Comparison of ENCODE assay signal across 13 mouse cellular contexts in the genomic region with DNA sequence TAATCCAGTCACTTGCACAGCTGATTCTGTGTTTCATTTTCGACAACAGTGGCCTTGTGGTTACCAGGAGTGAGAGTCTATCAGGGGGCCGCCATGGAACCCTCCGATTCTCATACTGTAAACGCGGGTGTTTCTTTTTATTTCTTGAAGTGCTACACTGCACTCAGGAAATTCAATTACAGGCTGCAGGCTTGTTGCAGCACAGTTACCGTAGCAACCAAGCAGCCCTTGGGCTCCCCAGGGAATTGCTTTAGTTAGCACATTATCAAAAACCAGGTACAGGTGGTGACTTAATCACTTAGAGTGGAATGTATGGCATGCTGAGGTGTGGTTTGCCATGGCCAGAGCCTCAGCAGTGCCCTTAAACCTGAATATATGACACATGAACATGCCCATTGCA. TPM values are rescaled to one million over a fixed set of nuclear protein-coding genes. Genes with fewer than 3 reads are reported as not detected.
DNase-seq lines count a peak whose midpoint lies in the region; ATAC-seq and TF ChIP-seq lines count a peak whose summit lies in the region.
"Had no signal": no experiment of that assay in that cellular context is flagged by ENCODE, and none has a peak within 500 bp of the region (broad histone marks: within the 10 kb centered on the region; RNA-seq: fewer than 3 reads in every experiment).

No protein-coding gene starts in this region.

- 73% methylated on average over 6 of the region's 6 CpGs for WGBS in embryonic facial prominence, embryonic 11.5 days
- 80% methylated on average over 6 of the region's 6 CpGs for WGBS in embryonic facial prominence, embryonic 10.5 days
- 58% methylated on average over 6 of the region's 6 CpGs for WGBS in lung, postnatal 0 days
- WGBS in kidney, embryonic 16.5 days = 77% methylated on average over 6 of the region's 6 CpGs
- WGBS in midbrain, embryonic 16.5 days = 61% methylated on average over 6 of the region's 6 CpGs

- no peaks in the 10 kb centered on the region for H3K4me1 ChIP-seq in embryonic facial prominence, embryonic 11.5 days (ENCODE audit: control insufficient read depth, insufficient read depth, low read length)
- H3K4me1 ChIP-seq in embryonic facial prominence, embryonic 10.5 days = peaks cover 6% of the 10 kb centered on the region; the same call in 1 of the 2 replicates
- no peaks in the 10 kb centered on the region for H3K4me1 ChIP-seq in lung, postnatal 0 days (ENCODE audit: insufficient read depth, low read depth, low read length)
- no peaks in the 10 kb centered on the region for H3K4me1 ChIP-seq in kidney, embryonic 16.5 days (ENCODE audit: insufficient read depth, low read length)
- H3K4me1 ChIP-seq in midbrain, embryonic 16.5 days (ENCODE audit: control insufficient read depth, insufficient read depth, low read length) = peaks cover 5% of the 10 kb centered on the region; the same call in 1 of the 2 replicates

- no peak for TF ChIP-seq EP300 in lung, postnatal 0 days (IDR thresholded peaks at IDR 0.05)

- no peak overlapping the region for H3K9ac ChIP-seq in embryonic facial prominence, embryonic 11.5 days (replicated peaks; ENCODE audit: low read length)
- H3K9ac ChIP-seq in lung, postnatal 0 days (replicated peaks; ENCODE audit: low read depth) = no peak overlapping the region
- no peak overlapping the region for H3K9ac ChIP-seq in kidney, embryonic 16.5 days (replicated peaks; ENCODE audit: low read length)
- H3K9ac ChIP-seq in midbrain, embryonic 16.5 days (ENCODE audit: low read depth, low read length) = no peak overlapping the region
- H3K9ac ChIP-seq: liver, embryonic 14.5 days had no signal

- TF ChIP-seq CTCF in lung, postnatal 0 days (IDR thresholded peaks at IDR 0.05) = no peak

- H3K27me3 ChIP-seq in embryonic facial prominence, embryonic 11.5 days (ENCODE audit: control insufficient read depth, insufficient read depth, low read length) = no peaks in the 10 kb centered on the region
- no peaks in the 10 kb centered on the region for H3K27me3 ChIP-seq in embryonic facial prominence, embryonic 10.5 days (replicated peaks; ENCODE audit: low read depth, poor library complexity, severe bottlenecking)
- H3K27me3 ChIP-seq in lung, postnatal 0 days (replicated peaks; ENCODE audit: insufficient read depth, low read length) = no peaks in the 10 kb centered on the region
- H3K27me3 ChIP-seq in kidney, embryonic 16.5 days (ENCODE audit: insufficient read depth, low read length) = no peaks in the 10 kb centered on the region
- no peaks in the 10 kb centered on the region for H3K27me3 ChIP-seq in midbrain, embryonic 16.5 days (ENCODE audit: control insufficient read depth, insufficient read depth, low read depth, low read length)

- H3K4me2 ChIP-seq in embryonic facial prominence, embryonic 11.5 days (ENCODE audit: low read depth, low read length) = no peak overlapping the region
- no peak overlapping the region for H3K4me2 ChIP-seq in lung, postnatal 0 days (replicated peaks; ENCODE audit: low read depth, low read length)
- no peak overlapping the region for H3K4me2 ChIP-seq in kidney, embryonic 16.5 days (replicated peaks; ENCODE audit: low read depth, low read length)
- H3K4me2 ChIP-seq in midbrain, embryonic 16.5 days (ENCODE audit: low read length) = no peak overlapping the region

- H3K36me3 ChIP-seq in embryonic facial prominence, embryonic 11.5 days (replicated peaks; ENCODE audit: control insufficient read depth, insufficient read depth, low read depth, low read length) = no peaks in the 10 kb centered on the region
- H3K36me3 ChIP-seq in embryonic facial prominence, embryonic 10.5 days (replicated peaks) = no peaks in the 10 kb centered on the region
- no peaks in the 10 kb centered on the region for H3K36me3 ChIP-seq in lung, postnatal 0 days (ENCODE audit: insufficient read depth, low read length)
- H3K36me3 ChIP-seq in kidney, embryonic 16.5 days (ENCODE audit: insufficient read depth, low read length) = no peaks in the 10 kb centered on the region
- no peaks in the 10 kb centered on the region for H3K36me3 ChIP-seq in midbrain, embryonic 16.5 days (ENCODE audit: control insufficient read depth, insufficient read depth, low read length)

- H3K4me3 ChIP-seq in embryonic facial prominence, embryonic 11.5 days (ENCODE audit: low read depth, low read length) = no peak overlapping the region
- H3K4me3 ChIP-seq in embryonic facial prominence, embryonic 10.5 days = no peak overlapping the region
- no peak overlapping the region for H3K4me3 ChIP-seq in lung, postnatal 0 days (ENCODE audit: low read depth, low read length)
- H3K4me3 ChIP-seq in kidney, embryonic 16.5 days (ENCODE audit: low read length) = no peak overlapping the region
- H3K4me3 ChIP-seq in midbrain, embryonic 16.5 days (ENCODE audit: low read depth, low read length) = no peak overlapping the region

- H3K9me3 ChIP-seq in embryonic facial prominence, embryonic 11.5 days (replicated peaks; ENCODE audit: control insufficient read depth, low read length) = no peaks in the 10 kb centered on the region
- peaks cover 15% of the 10 kb centered on the region for H3K9me3 ChIP-seq in embryonic facial prominence, embryonic 10.5 days
- H3K9me3 ChIP-seq in lung, postnatal 0 days (ENCODE audit: low read length) = no peaks in the 10 kb centered on the region
- H3K9me3 ChIP-seq in kidney, embryonic 16.5 days (ENCODE audit: low read length) = no peaks in the 10 kb centered on the region
- H3K9me3 ChIP-seq in midbrain, embryonic 16.5 days (replicated peaks; ENCODE audit: control insufficient read depth, low read length, poor library complexity, severe bottlenecking) = no peaks in the 10 kb centered on the region

- ATAC-seq in embryonic facial prominence, embryonic 11.5 days (replicated peaks; ENCODE audit: insufficient number of reproducible peaks, low FRiP score, low TSS enrichment, low read depth) = no peak
- ATAC-seq in lung, postnatal 0 days = peak; percentile 91
- ATAC-seq in kidney, embryonic 16.5 days (ENCODE audit: low FRiP score, low TSS enrichment) = peak; percentile 49; the same call in 1 of the 2 replicates
- ATAC-seq in midbrain, embryonic 16.5 days = peak; percentile 60

- no peak overlapping the region for H3K27ac ChIP-seq in embryonic facial prominence, embryonic 11.5 days (replicated peaks; ENCODE audit: low read depth, low read length)
- no peak overlapping the region for H3K27ac ChIP-seq in embryonic facial prominence, embryonic 10.5 days (replicated peaks)
- H3K27ac ChIP-seq in lung, postnatal 0 days (ENCODE audit: low read length) = no peak overlapping the region
- no peak overlapping the region for H3K27ac ChIP-seq in kidney, embryonic 16.5 days (ENCODE audit: low read length)
- H3K27ac ChIP-seq in midbrain, embryonic 16.5 days (ENCODE audit: low read length) = peak overlapping the region; percentile 53; the same call in 1 of the 2 replicates
- H3K27ac ChIP-seq: liver, embryonic 14.5 days had no signal

- DNase-seq in embryonic facial prominence, embryonic 11.5 days (ENCODE audit: low spot score) = peak; percentile 62
- no peak for DNase-seq in embryonic facial prominence, embryonic 10.5 days (ENCODE audit: low spot score)
- peak; percentile 74 for DNase-seq in lung, postnatal 0 days (ENCODE audit: low spot score)
- no peak for DNase-seq in lung, postnatal 25 days (ENCODE audit: low spot score)
- DNase-seq in adrenal gland, postnatal 10 days = no peak
- DNase-seq in retina, embryonic 14.5 days (ENCODE audit: low spot score) = no peak
- DNase-seq: cerebellum, postnatal 10 days; gastrocnemius, postnatal 36 days; heart, postnatal 10 days; layer of hippocampus, adult 9-11 months had no signal

RNA-seq across cellular contexts. Expression of gene Ankrd26, which starts 12.3 kb away (rescaled TPM):
- polyA plus RNA-seq in embryonic facial prominence, embryonic 11.5 days (2014; fragmentation: Nextera tagmentation; extraction: Ambion mirVana) = 18.1 and 21.7 TPM in 2 replicates
- 18.8 and 20.4 TPM in 2 replicates for polyA plus RNA-seq in embryonic facial prominence, embryonic 10.5 days (2016; fragmentation: Nextera tagmentation; extraction: Ambion mirVana)
- polyA plus RNA-seq in lung, postnatal 0 days (2015; fragmentation: Nextera tagmentation; extraction: Ambion mirVana) = 4.4 and 7.0 TPM in 2 replicates
- polyA plus RNA-seq in kidney, embryonic 16.5 days (2015; fragmentation: Nextera tagmentation; extraction: Ambion mirVana) = 15.7 and 16.1 TPM in 2 replicates
- polyA plus RNA-seq in midbrain, embryonic 16.5 days (2015; fragmentation: Nextera tagmentation; extraction: Ambion mirVana) = 18.7 and 19.0 TPM in 2 replicates
- 1 to 10 TPM; 3.3 to 5.1 TPM for total RNA-seq in adrenal gland, postnatal 10 days (2021)

Comparison
In these comparisons a context has a peak if more than half of its experiments do, and no peak if none do; other contexts are left out.
1. DNase-seq: peak in embryonic facial prominence, embryonic 11.5 days (single experiment) and lung, postnatal 0 days (single experiment); none in embryonic facial prominence, embryonic 10.5 days (single experiment), lung, postnatal 25 days (single experiment), adrenal gland, postnatal 10 days (single experiment) and retina, embryonic 14.5 days (single experiment).